Mouse (Mus musculus): ENCODE measurements around the gene Kcne2. TPM values are rescaled to one million over a fixed set of nuclear protein-coding genes. Genes with fewer than 3 reads are reported as not detected.
A peak's percentile ranks its signal among the peaks of the same experiment; 100 is the strongest.

Kcne2 gene
- polyA plus RNA-seq, 1 experiment from 2014 or later, result 0.47 TPM

DNA sequence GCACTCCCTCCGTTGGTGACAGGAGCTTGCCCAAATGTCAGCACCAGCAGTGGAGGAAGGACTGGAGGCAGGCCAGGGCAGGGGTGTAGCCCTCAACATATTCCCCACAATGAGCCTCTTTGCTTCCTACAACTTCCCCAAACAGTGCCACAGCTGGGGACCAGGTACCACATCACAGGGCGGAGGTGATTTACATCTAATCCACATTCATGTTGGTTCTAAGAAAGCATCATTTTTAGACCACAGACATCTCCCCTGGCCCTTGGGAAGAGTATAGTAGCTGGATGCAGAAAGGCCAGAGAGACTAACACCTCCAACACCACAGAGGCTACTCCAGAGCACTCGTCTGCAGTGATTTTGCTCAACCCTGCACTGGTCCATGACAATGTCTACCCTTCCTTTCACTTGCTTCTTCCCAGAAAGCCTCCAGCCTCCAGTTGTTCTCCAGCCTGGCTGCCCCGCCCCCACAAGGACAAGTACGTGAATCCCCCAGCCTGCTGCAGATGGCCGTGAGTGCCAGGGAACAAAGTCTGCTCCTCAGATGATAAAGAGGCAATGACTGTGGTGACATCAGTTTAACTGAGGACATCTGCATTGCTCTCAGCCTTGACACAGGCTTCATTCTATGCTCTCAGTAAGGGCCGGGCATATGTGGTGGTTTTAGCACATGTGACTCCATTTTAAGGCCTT, 24.0 kb downstream of the Kcne2 start:
- 82% methylated on average over 7 of the region's 7 CpGs for WGBS
- DNase-seq (ENCODE audit: low spot score), result no peak

DNA sequence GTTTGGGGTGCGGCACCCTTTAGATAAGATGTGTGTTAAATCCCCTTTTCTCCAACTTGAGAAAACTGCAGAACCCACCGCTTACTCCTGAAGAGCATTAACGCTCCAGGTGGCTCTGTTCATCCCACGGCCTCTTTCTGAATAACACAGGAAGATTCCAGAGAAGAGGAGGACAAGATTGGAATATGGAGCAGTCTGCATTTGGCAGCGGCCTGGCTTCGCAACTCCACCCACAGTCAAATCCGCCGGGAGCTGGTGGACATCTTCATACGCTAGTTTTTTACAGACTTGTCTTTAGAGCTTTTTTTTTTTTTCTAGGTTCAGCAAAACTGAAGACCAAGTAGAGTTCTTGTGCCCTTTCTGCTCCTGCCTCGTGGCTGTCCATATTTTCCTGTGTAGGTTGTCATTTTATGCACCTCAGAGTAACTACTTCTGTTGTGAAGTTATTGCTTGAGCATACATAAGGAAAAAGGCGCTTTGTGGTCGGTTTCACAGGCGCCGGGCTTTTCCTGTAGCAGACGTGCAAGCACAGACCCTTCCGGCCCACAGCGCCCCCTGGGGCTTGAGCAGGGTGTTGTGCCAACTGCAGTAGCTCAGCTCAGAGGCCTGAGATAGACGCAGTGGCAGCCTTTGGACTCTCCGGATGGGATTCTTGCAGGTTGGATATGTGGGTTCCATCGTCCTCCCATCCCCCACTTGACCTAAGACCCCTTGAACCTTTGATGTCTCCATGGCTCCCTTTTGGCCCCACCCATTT, 27.3 kb downstream of the Kcne2 start:
- Histone ChIP-seq H3K27ac (replicated peaks) (no peak overlapping the region), H3K4me1 (peaks cover 8% of the 10 kb centered on the region), H3K4me3 (no peak overlapping the region), H3K9me3 (no peaks in the 10 kb centered on the region), H3K27me3 (replicated peaks; ENCODE audit: low read depth, poor library complexity, severe bottlenecking) (no peaks in the 10 kb centered on the region), H3K36me3 (replicated peaks) (no peaks in the 10 kb centered on the region)
- WGBS, result 64% methylated on average over 20 of the region's 20 CpGs
- peak; percentile 66 for DNase-seq (ENCODE audit: low spot score)

More for the DNA sequence above, 24.0 kb downstream of the Kcne2 start:
- Histone ChIP-seq H3K9me3 (no peaks in the 10 kb centered on the region), H3K36me3 (replicated peaks) (peaks cover 23% of the 10 kb centered on the region), H3K27me3 (replicated peaks; ENCODE audit: low read depth, poor library complexity, severe bottlenecking) (no peaks in the 10 kb centered on the region), H3K4me1 (peaks cover 8% of the 10 kb centered on the region), H3K27ac (replicated peaks) (no peak overlapping the region), H3K4me3 (no peak overlapping the region)

DNA sequence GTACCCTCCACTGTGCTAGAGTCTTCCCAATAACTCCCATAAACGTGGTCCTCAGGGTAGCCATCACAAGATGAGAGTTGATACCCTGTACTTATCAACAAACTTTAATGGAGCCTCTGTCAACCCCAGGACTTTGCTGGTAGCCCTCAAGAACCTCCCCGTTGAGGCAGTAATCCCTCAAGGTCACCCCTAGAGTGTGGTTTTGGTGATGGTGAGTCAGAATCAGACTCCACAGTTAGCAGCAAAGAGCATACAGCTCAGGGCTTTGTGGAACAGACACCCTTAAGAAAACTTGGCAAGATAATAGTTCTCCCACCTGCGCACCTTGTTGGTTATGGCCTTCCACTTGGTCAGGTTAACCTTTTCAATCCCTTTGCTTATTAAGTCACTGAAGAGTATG, 28.2 kb downstream of the Kcne2 start:
- Histone ChIP-seq H3K36me3 (replicated peaks) (no peaks in the 10 kb centered on the region), H3K27ac (replicated peaks) (no peak overlapping the region), H3K4me1 (peaks cover 14% of the 10 kb centered on the region), H3K4me3 (no peak overlapping the region), H3K27me3 (replicated peaks; ENCODE audit: low read depth, poor library complexity, severe bottlenecking) (no peaks in the 10 kb centered on the region; the same call in 1 of the 2 replicates), H3K9me3 (no peaks in the 10 kb centered on the region)
- DNase-seq (ENCODE audit: low spot score), result no peak
- WGBS, result 85% methylated on average over 3 of the region's 3 CpGs

DNA sequence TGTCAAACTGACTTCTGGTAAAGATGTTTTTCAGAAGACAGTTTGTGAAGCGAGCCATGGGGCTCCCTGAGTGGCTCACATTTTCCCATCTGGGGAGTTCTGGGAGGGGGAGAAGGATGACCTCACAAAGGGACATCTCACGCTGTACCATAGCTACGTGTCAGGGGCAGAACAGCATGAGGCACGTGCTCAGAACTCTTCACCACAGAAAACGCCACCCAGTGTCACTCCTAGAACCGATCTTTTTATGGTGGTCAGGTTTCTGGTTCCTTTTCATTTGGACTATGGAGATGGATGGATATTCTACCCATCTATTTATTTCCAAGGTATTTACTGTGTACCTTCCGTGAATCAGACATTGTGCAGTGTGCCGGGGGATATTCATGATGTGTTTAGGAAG, 29.2 kb downstream of the Kcne2 start, which contains the start of gene Fam243:
Gene Fam243, minus strand, starts transcription at position 101 of the 400 bp plus-strand sequence.
- 94% methylated on average over 8 of the region's 8 CpGs for WGBS
- H3K36me3 ChIP-seq (replicated peaks), result no peaks in the 10 kb centered on the region
- no peaks in the 10 kb centered on the region; the same call in 1 of the 2 replicates for H3K27me3 ChIP-seq (replicated peaks; ENCODE audit: low read depth, poor library complexity, severe bottlenecking)
- H3K9me3 ChIP-seq, result no peaks in the 10 kb centered on the region
- DNase-seq (ENCODE audit: low spot score), result no peak
- H3K4me1 ChIP-seq, result peaks cover 14% of the 10 kb centered on the region
- no peak within 1 kb of the TSS for H3K4me3 ChIP-seq
- no peak within 1 kb of the TSS for H3K27ac ChIP-seq (replicated peaks)

DNA sequence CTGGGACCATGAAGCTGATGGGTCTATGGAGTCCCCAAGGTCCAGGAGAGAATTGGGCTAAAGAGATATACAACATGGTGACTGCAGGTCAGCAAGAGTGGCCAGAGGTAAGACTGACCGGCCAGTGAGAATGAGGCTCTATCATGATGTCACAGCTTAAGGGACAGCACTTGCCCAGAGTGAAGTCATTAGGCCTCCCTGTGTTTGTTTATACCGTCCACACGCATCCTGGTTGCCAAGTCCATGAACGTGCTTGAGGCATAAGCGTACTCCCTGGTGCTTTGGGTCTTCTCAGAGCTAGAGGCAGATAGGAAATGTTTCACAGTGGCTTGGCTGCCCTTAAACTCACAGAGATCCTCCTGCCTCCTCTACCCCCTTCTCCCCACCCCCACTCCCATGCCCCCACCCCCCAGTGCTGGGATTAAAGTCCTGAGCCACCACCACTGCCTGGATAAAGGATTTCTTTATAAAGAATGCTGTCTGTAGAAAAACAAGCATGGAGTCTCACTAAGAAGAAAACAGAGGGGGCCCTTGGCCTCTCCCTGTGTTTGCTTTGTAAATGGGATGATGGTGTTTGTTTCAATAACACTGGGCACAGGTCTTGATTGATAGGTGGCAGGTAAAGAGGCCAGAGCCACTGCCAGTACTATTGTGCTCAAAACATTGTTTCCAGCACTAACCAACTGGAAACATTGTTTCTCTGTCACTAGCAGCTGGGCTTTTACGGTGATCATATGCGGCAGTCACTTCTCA, 32.3 kb downstream of the Kcne2 start:
- 42% methylated on average over 7 of the region's 7 CpGs for WGBS
- Histone ChIP-seq H3K4me1 (peaks cover 14% of the 10 kb centered on the region), H3K36me3 (replicated peaks) (no peaks in the 10 kb centered on the region), H3K4me3 (no peak overlapping the region), H3K27ac (replicated peaks) (peak overlapping the region; percentile 24), H3K9me3 (no peaks in the 10 kb centered on the region), H3K27me3 (replicated peaks; ENCODE audit: low read depth, poor library complexity, severe bottlenecking) (no peaks in the 10 kb centered on the region; the same call in 1 of the 2 replicates)
- DNase-seq (ENCODE audit: low spot score), result no peak

DNA sequence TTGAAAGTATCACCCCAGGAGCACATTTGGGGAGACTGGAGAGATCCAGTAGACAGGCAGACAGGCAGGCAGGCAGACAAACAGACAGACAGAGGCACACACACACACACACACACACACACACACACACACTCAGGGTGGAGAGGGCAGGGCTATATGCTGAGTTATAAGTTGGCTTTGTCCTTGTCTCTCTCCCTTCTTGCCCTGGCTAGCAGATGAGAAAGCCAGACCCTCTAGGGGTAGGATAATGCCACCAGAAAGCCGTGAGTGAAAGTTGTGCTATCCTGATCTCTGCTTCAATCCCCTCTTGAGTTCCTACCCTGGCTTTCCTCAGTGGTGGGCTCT, 32.8 kb downstream of the Kcne2 start:
- Histone ChIP-seq H3K4me1 (peaks cover 18% of the 10 kb centered on the region), H3K27ac (replicated peaks) (peak overlapping the region; percentile 24), H3K36me3 (replicated peaks) (no peaks in the 10 kb centered on the region), H3K27me3 (replicated peaks; ENCODE audit: low read depth, poor library complexity, severe bottlenecking) (no peaks in the 10 kb centered on the region; the same call in 1 of the 2 replicates), H3K9me3 (no peaks in the 10 kb centered on the region), H3K4me3 (no peak overlapping the region)
- no peak for DNase-seq (ENCODE audit: low spot score)
- 46% methylated on average over 1 of the region's 1 CpGs for WGBS

DNA sequence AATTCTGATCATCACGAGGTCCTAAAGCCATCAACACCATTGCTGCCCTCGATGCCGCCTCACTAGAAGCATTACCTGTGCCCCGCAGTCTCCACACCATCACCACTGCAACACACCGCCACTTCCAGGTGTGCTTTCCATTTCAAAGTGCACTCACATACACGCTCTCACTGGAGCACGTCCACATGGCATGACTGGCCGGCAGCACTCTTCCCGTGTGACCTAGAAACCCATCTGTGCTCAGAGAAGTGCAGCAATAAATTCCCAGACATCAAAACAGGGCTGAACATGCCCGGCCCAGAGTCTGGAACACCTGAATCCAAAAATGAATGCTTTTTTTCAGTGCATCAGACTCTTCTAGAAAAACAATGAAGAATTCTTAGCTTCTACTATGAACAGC, 35.7 kb downstream of the Kcne2 start:
- Histone ChIP-seq H3K9me3 (no peaks in the 10 kb centered on the region), H3K4me1 (peaks cover 37% of the 10 kb centered on the region), H3K4me3 (no peak overlapping the region), H3K27ac (replicated peaks) (no peak overlapping the region), H3K27me3 (replicated peaks; ENCODE audit: low read depth, poor library complexity, severe bottlenecking) (no peaks in the 10 kb centered on the region; the same call in 1 of the 2 replicates), H3K36me3 (replicated peaks) (no peaks in the 10 kb centered on the region)
- 91% methylated on average over 10 of the region's 10 CpGs for WGBS
- no peak for DNase-seq (ENCODE audit: low spot score)

DNA sequence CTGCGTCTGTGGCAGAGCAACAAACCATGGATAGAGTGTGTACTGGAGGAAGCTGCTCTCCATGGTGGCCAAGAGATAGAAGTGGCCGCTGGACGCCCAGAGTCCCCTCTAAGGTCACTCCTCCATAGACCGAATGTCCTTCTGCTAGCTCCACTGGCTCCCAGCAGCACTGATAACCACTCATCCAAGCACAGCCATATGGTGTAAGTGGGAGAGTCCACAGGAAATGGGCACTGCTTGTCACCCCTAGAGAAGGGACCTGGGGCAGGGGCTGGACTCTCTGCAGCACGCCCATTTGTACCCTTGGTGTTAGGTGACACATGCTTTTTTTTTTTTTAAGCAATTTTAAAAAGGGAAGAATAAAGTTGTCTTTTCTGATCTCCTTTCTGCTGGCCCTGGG, 38.8 kb downstream of the Kcne2 start:
- 81% methylated on average over 5 of the region's 5 CpGs for WGBS

DNA sequence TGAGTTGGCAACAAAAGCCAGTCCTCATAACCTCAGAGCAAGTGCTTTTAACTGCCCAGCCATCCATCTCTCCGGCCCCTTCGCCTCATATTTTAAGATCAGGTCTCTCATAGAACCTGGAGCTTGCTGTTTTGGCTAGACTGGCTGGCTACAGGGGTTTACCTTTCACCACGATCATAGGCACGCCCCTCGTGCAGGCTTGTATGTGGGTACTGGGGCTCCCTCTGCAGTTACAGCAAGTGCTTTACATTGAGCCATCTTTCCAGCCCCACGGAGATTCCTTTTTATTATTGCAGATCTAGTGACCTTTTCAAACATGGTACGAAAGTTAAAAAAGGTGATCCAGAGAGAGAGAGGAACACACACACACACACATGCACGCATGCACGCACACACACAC, 42.4 kb downstream of the Kcne2 start:
- H3K36me3 ChIP-seq (replicated peaks), result no peaks in the 10 kb centered on the region
- no peak overlapping the region for H3K4me3 ChIP-seq
- DNase-seq (ENCODE audit: low spot score), result no peak
- no peaks in the 10 kb centered on the region for H3K9me3 ChIP-seq
- H3K4me1 ChIP-seq, result peaks cover 30% of the 10 kb centered on the region
- H3K27me3 ChIP-seq (replicated peaks; ENCODE audit: low read depth, poor library complexity, severe bottlenecking), result peaks cover 11% of the 10 kb centered on the region; the same call in 1 of the 2 replicates
- no peak overlapping the region for H3K27ac ChIP-seq (replicated peaks)
- 68% methylated on average over 9 of the region's 9 CpGs for WGBS

More for the DNA sequence above, 38.8 kb downstream of the Kcne2 start:
- Histone ChIP-seq H3K27ac (replicated peaks) (peak overlapping the region; percentile 51; the same call in 1 of the 2 replicates), H3K4me1 (peaks cover 30% of the 10 kb centered on the region), H3K4me3 (no peak overlapping the region), H3K36me3 (replicated peaks) (no peaks in the 10 kb centered on the region), H3K9me3 (no peaks in the 10 kb centered on the region), H3K27me3 (replicated peaks; ENCODE audit: low read depth, poor library complexity, severe bottlenecking) (peaks cover 11% of the 10 kb centered on the region; the same call in 1 of the 2 replicates)
- DNase-seq (ENCODE audit: low spot score), result no peak

DNA sequence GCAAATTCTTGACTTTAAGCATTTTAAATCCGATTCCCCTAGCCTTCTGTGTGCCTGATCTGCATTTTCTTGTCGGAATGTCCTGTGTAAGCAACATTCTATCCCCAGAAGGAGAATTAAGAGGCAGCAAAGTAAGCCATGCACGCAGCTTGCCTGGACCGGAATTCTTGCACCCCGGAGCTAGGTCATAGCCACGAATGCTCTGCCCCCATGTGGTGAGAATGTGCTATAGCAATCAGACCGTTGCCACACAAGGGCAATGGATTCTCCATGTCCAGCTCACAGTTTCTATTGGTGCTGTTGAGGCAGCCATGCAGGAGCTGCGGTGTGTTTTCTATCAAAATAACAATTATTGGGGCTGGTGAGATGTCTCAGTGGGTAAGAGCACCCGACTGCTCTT, 44.1 kb downstream of the Kcne2 start:
- H3K4me1 ChIP-seq, result peaks cover 31% of the 10 kb centered on the region
- no peak overlapping the region for H3K27ac ChIP-seq (replicated peaks)
- no peaks in the 10 kb centered on the region for H3K36me3 ChIP-seq (replicated peaks)
- H3K9me3 ChIP-seq, result no peaks in the 10 kb centered on the region
- DNase-seq (ENCODE audit: low spot score), result peak; percentile 86
- no peak overlapping the region for H3K4me3 ChIP-seq
- H3K27me3 ChIP-seq (replicated peaks; ENCODE audit: low read depth, poor library complexity, severe bottlenecking), result peaks cover 11% of the 10 kb centered on the region; the same call in 1 of the 2 replicates
- 7% methylated on average over 9 of the region's 9 CpGs for WGBS

DNA sequence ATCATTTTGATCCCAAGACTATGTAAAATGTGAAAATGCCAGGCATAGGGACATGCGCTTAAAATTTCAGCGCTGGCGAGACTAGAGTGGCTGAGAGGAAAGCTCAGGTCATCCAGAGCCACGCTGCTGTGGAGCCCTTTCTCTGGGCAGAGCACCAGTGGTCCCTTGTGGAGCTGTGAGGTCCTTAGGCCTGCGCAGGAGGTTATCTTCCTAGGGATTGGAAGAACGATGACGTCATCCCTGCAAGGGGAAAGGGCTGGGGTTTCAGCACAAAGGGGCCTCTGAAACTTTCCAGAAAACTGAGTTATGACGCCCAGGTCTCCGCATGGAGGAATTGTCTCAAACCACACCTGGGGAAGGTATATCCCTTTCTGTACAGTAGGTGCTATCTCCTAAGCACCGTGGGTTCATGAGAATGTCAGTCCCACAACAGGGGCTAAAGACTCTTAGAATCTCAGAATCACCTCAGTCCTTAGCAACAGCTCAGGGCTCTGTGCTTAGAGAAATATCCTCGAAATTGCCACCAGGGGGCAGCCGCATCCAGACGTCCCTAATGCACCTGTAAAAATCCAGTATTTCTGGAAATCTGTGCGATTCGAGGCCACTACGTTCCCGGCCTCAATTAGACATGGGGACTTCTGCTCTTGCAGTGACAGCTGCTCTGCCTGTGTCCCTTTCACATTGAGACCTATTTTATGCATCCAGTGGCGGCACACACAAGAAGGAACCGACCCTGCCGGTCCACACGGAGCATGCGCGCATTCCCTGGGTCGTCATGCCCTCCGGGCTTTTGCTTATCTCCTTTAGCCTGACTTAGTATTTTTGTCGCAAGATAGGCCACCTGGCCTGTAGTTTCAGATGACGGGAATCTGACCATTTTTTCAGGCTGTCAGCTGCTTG, 48.7 kb downstream of the Kcne2 start:
- no peaks in the 10 kb centered on the region for H3K27me3 ChIP-seq (replicated peaks; ENCODE audit: low read depth, poor library complexity, severe bottlenecking)
- peak; percentile 80 for DNase-seq (ENCODE audit: low spot score)
- H3K36me3 ChIP-seq (replicated peaks), result no peaks in the 10 kb centered on the region
- H3K4me3 ChIP-seq, result peak overlapping the region; percentile 43
- no peaks in the 10 kb centered on the region for H3K9me3 ChIP-seq
- H3K4me1 ChIP-seq, result peaks cover 23% of the 10 kb centered on the region
- no peak overlapping the region for H3K27ac ChIP-seq (replicated peaks)
- WGBS, result 29% methylated on average over 27 of the region's 27 CpGs

Data from embryonic facial prominence, embryonic 10.5 days (tissue).